Comparison of ENCODE assay signal across 9 mouse cellular contexts in genomic region chr6:108098846-108099217, GRCm38 (mm10). TPM values are rescaled to one million over a fixed set of nuclear protein-coding genes. Genes with fewer than 3 reads are reported as not detected.
DNase-seq lines count a peak whose midpoint lies in the region; ATAC-seq and TF ChIP-seq lines count a peak whose summit lies in the region.
"Had no signal": no experiment of that assay in that cellular context is flagged by ENCODE, and none has a peak within 500 bp of the region (broad histone marks: within the 10 kb centered on the region; RNA-seq: fewer than 3 reads in every experiment).

No protein-coding gene starts in this region.

- WGBS in forebrain, embryonic 10.5 days = 67% methylated on average over 3 of the region's 3 CpGs
- 53% methylated on average over 3 of the region's 3 CpGs for WGBS in forebrain, embryonic 11.5 days
- 81% methylated on average over 3 of the region's 3 CpGs for WGBS in intestine, postnatal 0 days
- WGBS in intestine, embryonic 16.5 days = 77% methylated on average over 3 of the region's 3 CpGs
- 82% methylated on average over 3 of the region's 3 CpGs for WGBS in embryonic facial prominence, embryonic 15.5 days
- WGBS in midbrain, embryonic 13.5 days = 36% methylated on average over 3 of the region's 3 CpGs

- no peaks in the 10 kb centered on the region for H3K9me3 ChIP-seq in forebrain, embryonic 10.5 days
- H3K9me3 ChIP-seq in forebrain, embryonic 11.5 days (ENCODE audit: control insufficient read depth, low read length) = no peaks in the 10 kb centered on the region
- H3K9me3 ChIP-seq in intestine, postnatal 0 days (ENCODE audit: control insufficient read depth) = no peaks in the 10 kb centered on the region
- H3K9me3 ChIP-seq in intestine, embryonic 16.5 days (ENCODE audit: control insufficient read depth, low read length) = no peaks in the 10 kb centered on the region
- H3K9me3 ChIP-seq in embryonic facial prominence, embryonic 15.5 days (replicated peaks) = no peaks in the 10 kb centered on the region
- H3K9me3 ChIP-seq in midbrain, embryonic 13.5 days = no peaks in the 10 kb centered on the region
- H3K9me3 ChIP-seq: limb, embryonic 13.5 days had no signal

- H3K4me1 ChIP-seq in forebrain, embryonic 10.5 days = peaks cover 15% of the 10 kb centered on the region
- H3K4me1 ChIP-seq in forebrain, embryonic 11.5 days (replicated peaks; ENCODE audit: control insufficient read depth, insufficient read depth, low read length) = no peaks in the 10 kb centered on the region
- no peaks in the 10 kb centered on the region for H3K4me1 ChIP-seq in intestine, postnatal 0 days (replicated peaks; ENCODE audit: control insufficient read depth, insufficient read depth, low read length)
- H3K4me1 ChIP-seq in intestine, embryonic 16.5 days (ENCODE audit: control insufficient read depth, insufficient read depth, low read length) = no peaks in the 10 kb centered on the region
- peaks cover 11% of the 10 kb centered on the region; the same call in 1 of the 2 replicates for H3K4me1 ChIP-seq in embryonic facial prominence, embryonic 15.5 days
- peaks cover 4% of the 10 kb centered on the region for H3K4me1 ChIP-seq in midbrain, embryonic 13.5 days (replicated peaks)

- DNase-seq in forebrain, embryonic 10.5 days (ENCODE audit: extremely low spot score, low spot score) = no peak
- DNase-seq in forebrain, embryonic 11.5 days (ENCODE audit: low spot score) = no peak
- no peak for DNase-seq in urinary bladder, postnatal 25 days (ENCODE audit: low spot score)
- DNase-seq in left cerebral cortex, postnatal 25 days (ENCODE audit: low spot score in 2 of 2) = no peak

- TF ChIP-seq CTCF in intestine, postnatal 0 days (IDR thresholded peaks at IDR 0.05; ENCODE audit: low read depth) = no peak

- no peaks in the 10 kb centered on the region for H3K27me3 ChIP-seq in forebrain, embryonic 10.5 days (ENCODE audit: poor library complexity, severe bottlenecking)
- no peaks in the 10 kb centered on the region for H3K27me3 ChIP-seq in forebrain, embryonic 11.5 days (ENCODE audit: control insufficient read depth, insufficient read depth, low read length)
- no peaks in the 10 kb centered on the region for H3K27me3 ChIP-seq in intestine, postnatal 0 days (replicated peaks; ENCODE audit: control insufficient read depth, insufficient read depth, low read length)
- H3K27me3 ChIP-seq in intestine, embryonic 16.5 days (replicated peaks; ENCODE audit: control insufficient read depth, insufficient read depth, low read length) = no peaks in the 10 kb centered on the region
- no peaks in the 10 kb centered on the region for H3K27me3 ChIP-seq in embryonic facial prominence, embryonic 15.5 days
- no peaks in the 10 kb centered on the region for H3K27me3 ChIP-seq in midbrain, embryonic 13.5 days
- H3K27me3 ChIP-seq: limb, embryonic 13.5 days had no signal

- H3K4me2 ChIP-seq in forebrain, embryonic 11.5 days (ENCODE audit: low read depth, low read length, severe bottlenecking) = no peak overlapping the region
- peak overlapping the region; percentile 18; the same call in 1 of the 2 replicates for H3K4me2 ChIP-seq in intestine, postnatal 0 days (replicated peaks; ENCODE audit: low read depth)
- H3K4me2 ChIP-seq in intestine, embryonic 16.5 days (ENCODE audit: low read depth, low read length) = no peak overlapping the region; the same call in 1 of the 2 replicates
- peak overlapping the region; percentile 22; the same call in 1 of the 2 replicates for H3K4me2 ChIP-seq in embryonic facial prominence, embryonic 15.5 days (replicated peaks)
- H3K4me2 ChIP-seq in midbrain, embryonic 13.5 days (replicated peaks) = 0 out of 2 replicates have a peak overlapping the region, but pooled peaks have one; percentile 5
- H3K4me2 ChIP-seq: limb, embryonic 13.5 days had no signal

- H3K27ac ChIP-seq in forebrain, embryonic 10.5 days = peak overlapping the region; percentile 63
- no peak overlapping the region for H3K27ac ChIP-seq in forebrain, embryonic 11.5 days (ENCODE audit: low read depth, low read length)
- H3K27ac ChIP-seq in intestine, postnatal 0 days (ENCODE audit: low read depth, low read length) = no peak overlapping the region
- H3K27ac ChIP-seq in intestine, embryonic 16.5 days (ENCODE audit: low read length) = no peak overlapping the region
- no peak overlapping the region for H3K27ac ChIP-seq in embryonic facial prominence, embryonic 15.5 days (replicated peaks)
- H3K27ac ChIP-seq in midbrain, embryonic 13.5 days = no peak overlapping the region
- H3K27ac ChIP-seq: limb, embryonic 13.5 days had no signal

- H3K9ac ChIP-seq in forebrain, embryonic 11.5 days (ENCODE audit: low read length) = no peak overlapping the region; the same call in 1 of the 2 replicates
- H3K9ac ChIP-seq in intestine, postnatal 0 days (ENCODE audit: low read depth, low read length) = no peak overlapping the region
- H3K9ac ChIP-seq in intestine, embryonic 16.5 days (ENCODE audit: low read depth, low read length) = no peak overlapping the region
- H3K9ac ChIP-seq in embryonic facial prominence, embryonic 15.5 days = no peak overlapping the region
- H3K9ac ChIP-seq in midbrain, embryonic 13.5 days (replicated peaks) = no peak overlapping the region
- H3K9ac ChIP-seq: limb, embryonic 13.5 days had no signal

- H3K4me3 ChIP-seq in forebrain, embryonic 10.5 days = no peak overlapping the region
- no peak overlapping the region for H3K4me3 ChIP-seq in forebrain, embryonic 11.5 days (ENCODE audit: low read depth, low read length)
- H3K4me3 ChIP-seq in intestine, postnatal 0 days (ENCODE audit: low read depth, low read length) = no peak overlapping the region
- no peak overlapping the region for H3K4me3 ChIP-seq in intestine, embryonic 16.5 days (ENCODE audit: low read length)
- H3K4me3 ChIP-seq in embryonic facial prominence, embryonic 15.5 days (replicated peaks) = no peak overlapping the region
- H3K4me3 ChIP-seq in midbrain, embryonic 13.5 days (replicated peaks) = no peak overlapping the region
- H3K4me3 ChIP-seq: limb, embryonic 13.5 days had no signal

- ATAC-seq in forebrain, embryonic 11.5 days (replicated peaks; ENCODE audit: low FRiP score) = no peak
- ATAC-seq in intestine, postnatal 0 days = no peak
- no peak for ATAC-seq in intestine, embryonic 16.5 days
- no peak for ATAC-seq in embryonic facial prominence, embryonic 15.5 days (ENCODE audit: insufficient number of reproducible peaks, low FRiP score, low TSS enrichment, low read depth)
- ATAC-seq in midbrain, embryonic 13.5 days = peak; percentile 27; the same call in 1 of the 2 replicates

- intact Hi-C loops in left cerebral cortex, postnatal 25 days (cut with DNase I) = loop anchor here (1.0 to 10.0 kb wide), 4 partner anchors 113 to 636 kb away; partner anchors contain the start of gene Itpr1

- H3K36me3 ChIP-seq in forebrain, embryonic 10.5 days (replicated peaks) = no peaks in the 10 kb centered on the region
- no peaks in the 10 kb centered on the region for H3K36me3 ChIP-seq in forebrain, embryonic 11.5 days (ENCODE audit: control insufficient read depth, insufficient read depth, low read length)
- no peaks in the 10 kb centered on the region for H3K36me3 ChIP-seq in intestine, postnatal 0 days (ENCODE audit: control insufficient read depth, insufficient read depth)
- H3K36me3 ChIP-seq in intestine, embryonic 16.5 days (ENCODE audit: control insufficient read depth, insufficient read depth, low read length) = no peaks in the 10 kb centered on the region
- H3K36me3 ChIP-seq in embryonic facial prominence, embryonic 15.5 days = no peaks in the 10 kb centered on the region
- H3K36me3 ChIP-seq in midbrain, embryonic 13.5 days = no peaks in the 10 kb centered on the region
- H3K36me3 ChIP-seq: limb, embryonic 13.5 days had no signal

RNA-seq across cellular contexts. Expression of gene Setmar, which starts 34.0 kb away (rescaled TPM):
- polyA plus RNA-seq in forebrain, embryonic 10.5 days (2016; fragmentation: Nextera tagmentation; extraction: Ambion mirVana) = 7.1 and 8.1 TPM in 2 replicates
- 9.0 and 9.2 TPM in 2 replicates for polyA plus RNA-seq in forebrain, embryonic 11.5 days (2014; fragmentation: Nextera tagmentation; extraction: Ambion mirVana)
- 4.3 and 4.5 TPM in 2 replicates for polyA plus RNA-seq in intestine, postnatal 0 days (2015; fragmentation: Nextera tagmentation; extraction: Ambion mirVana)
- 6.4 and 6.5 TPM in 2 replicates for polyA plus RNA-seq in intestine, embryonic 16.5 days (2015; fragmentation: Nextera tagmentation; extraction: Ambion mirVana)
- polyA plus RNA-seq in embryonic facial prominence, embryonic 15.5 days (2015; fragmentation: Nextera tagmentation; extraction: Ambion mirVana) = 6.8 and 7.9 TPM in 2 replicates
- 7.7 and 10.3 TPM in 2 replicates for polyA plus RNA-seq in midbrain, embryonic 13.5 days (2015; fragmentation: Nextera tagmentation; extraction: Ambion mirVana)
- 10 to 100 TPM in 1 of 2 experiments, 1 to 10 TPM in 1; 8.8 to 10.3 TPM for total RNA-seq in left cerebral cortex, postnatal 25 days (2021)

Comparison
In these comparisons a context has a peak if more than half of its experiments do, and no peak if none do; other contexts are left out.
1. H3K4me2 ChIP-seq: peak in intestine, postnatal 0 days (single experiment), embryonic facial prominence, embryonic 15.5 days (single experiment) and midbrain, embryonic 13.5 days (single experiment); none in forebrain, embryonic 11.5 days (single experiment) and intestine, embryonic 16.5 days (single experiment).